Mouse (Mus musculus) stomach, adult 2 months (tissue): Measurements from ENCODE around the gene Recql5. TPM values are rescaled to one million over a fixed set of nuclear protein-coding genes. Genes with fewer than 3 reads are reported as not detected.

ENCODE experiments used
- polyA plus RNA-seq: library from polyadenylated mRNA; depleted of rRNA; stranded (reverse); fragments of >200 nt; gene quantifications from 2 replicates; pipeline ENCODE4 v1.2.3, GENCODE M21; 2012; rRNA removed

The Recql5 gene
- 9.7 and 12.0 TPM in 2 replicates for polyA plus RNA-seq

GRCm38 (mm10) chr11:115933108-115933746 lies at the start of gene Recql5, which contains the start of gene Sap30bp:
Gene Recql5, minus strand, starts transcription at chr11:115933477.
Gene Sap30bp, plus strand, starts transcription at chr11:115933282.

GRCm38 (mm10) chr11:115974309-115975082 lies 41.2 kb upstream of the Recql5 start, which contains the start of gene Itgb4:
Gene Itgb4, plus strand, starts transcription at chr11:115974709.

DNA sequence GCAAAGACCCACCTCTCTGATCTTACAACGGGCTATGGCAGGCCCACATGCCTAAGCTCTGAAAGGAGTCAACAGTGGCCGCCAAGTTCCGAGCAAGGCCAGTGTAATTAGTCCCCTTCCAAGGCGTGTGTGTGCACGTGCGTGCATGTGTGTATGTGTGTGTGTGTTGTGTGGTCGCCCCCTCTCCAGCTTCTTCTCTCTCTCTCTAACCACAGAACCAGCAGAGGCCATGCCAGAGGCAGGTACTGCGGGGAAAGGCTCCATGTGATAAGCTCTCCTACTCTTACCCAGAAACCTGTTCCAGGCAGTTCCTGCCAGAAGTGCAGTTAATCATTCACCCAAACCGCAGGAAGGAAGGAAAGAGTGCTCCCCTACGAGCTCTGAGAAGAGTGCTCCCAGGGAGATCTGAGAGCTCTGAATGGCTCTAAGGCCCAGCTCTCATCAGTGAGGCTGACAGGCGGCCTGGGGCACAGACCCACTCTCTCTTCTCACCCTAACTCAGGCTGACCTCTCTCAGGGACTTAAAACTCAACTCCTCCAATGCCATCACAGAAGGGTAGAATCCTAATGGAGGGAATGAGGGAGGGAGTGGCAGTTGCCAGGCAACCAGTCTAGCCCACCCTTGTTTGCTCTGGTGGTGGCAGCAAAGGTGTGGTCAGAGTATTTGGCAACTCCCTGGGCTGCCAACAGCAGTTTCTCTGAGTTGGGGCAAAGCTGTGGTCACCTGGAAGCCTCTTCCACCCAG lies 21.5 kb downstream of the Recql5 start, which contains the start of gene Smim6:
Gene Smim6 (plus strand): TSS at position 386 of the 745 bp plus-strand sequence.

GRCm38 (mm10) chr11:115899486-115900266 lies 33.6 kb downstream of the Recql5 start, which contains the start of gene Smim5:
Gene Smim5, plus strand, starts transcription at chr11:115899966.

DNA sequence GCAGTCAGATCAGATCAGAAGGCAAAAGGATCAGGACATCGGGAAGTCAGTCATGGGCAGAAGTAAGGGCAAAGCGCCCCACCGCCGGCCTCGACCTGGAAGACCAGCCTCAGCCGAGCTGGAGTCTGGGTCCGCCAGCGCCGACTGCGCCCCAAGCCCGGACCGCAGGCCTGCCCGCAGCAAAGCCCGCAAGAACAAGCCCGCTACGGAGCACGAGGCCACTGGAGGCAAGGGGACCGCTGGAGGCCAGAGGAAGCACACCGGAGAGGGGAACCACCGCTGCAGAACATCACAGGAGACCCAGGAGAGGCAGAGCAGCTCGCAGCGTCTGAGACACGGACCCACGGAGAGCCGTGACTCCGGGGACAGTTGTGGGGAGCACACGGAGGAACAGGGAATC lies 74.9 kb downstream of the Recql5 start, which contains the start of gene Myo15b:
Gene Myo15b (plus strand): TSS at position 53 of the 400 bp plus-strand sequence.

Other genes with a start within 250 kb of the Recql5 start
- gene Grb2, start 224.9 kb downstream of the Recql5 start, polyA plus RNA-seq = 14.7 and 17.2 TPM in 2 replicates
- 43.3 and 44.3 TPM in 2 replicates for gene Tmem94, start 168.0 kb downstream of the Recql5 start, polyA plus RNA-seq
- gene Caskin2, start 119.8 kb downstream of the Recql5 start, polyA plus RNA-seq = 26.5 and 26.7 TPM in 2 replicates
- gene Tsen54, start 118.8 kb downstream of the Recql5 start, polyA plus RNA-seq = 29.9 and 48.0 TPM in 2 replicates
- gene Llgl2, start 109.4 kb downstream of the Recql5 start, polyA plus RNA-seq = 187 and 224 TPM in 2 replicates
- gene Myo15b, start 75.1 kb downstream of the Recql5 start, polyA plus RNA-seq = 25.2 and 34.4 TPM in 2 replicates
- 2.9 and 4.1 TPM in 2 replicates for gene Smim5, start 33.5 kb downstream of the Recql5 start, polyA plus RNA-seq
- 24.8 and 28.5 TPM in 2 replicates for gene Smim6, start 21.5 kb downstream of the Recql5 start, polyA plus RNA-seq
- gene Sap30bp, start 195 bp downstream of the Recql5 start, polyA plus RNA-seq = 13.2 and 13.4 TPM in 2 replicates
- gene Itgb4, start 41.2 kb upstream of the Recql5 start, polyA plus RNA-seq = 37.3 and 46.8 TPM in 2 replicates
- gene Galk1, start 79.2 kb upstream of the Recql5 start, polyA plus RNA-seq = 47.5 and 60.9 TPM in 2 replicates
- 64.3 and 74.4 TPM in 2 replicates for gene H3f3b, start 94.5 kb upstream of the Recql5 start, polyA plus RNA-seq
- 11.0 and 11.8 TPM in 2 replicates for gene Unk, start 96.8 kb upstream of the Recql5 start, polyA plus RNA-seq
- 8.1 and 8.3 TPM in 2 replicates for gene Unc13d, start 144.5 kb upstream of the Recql5 start, polyA plus RNA-seq
- gene Wbp2, start 153.5 kb upstream of the Recql5 start, polyA plus RNA-seq = 168 and 184 TPM in 2 replicates
- gene Trim47, start 193.7 kb upstream of the Recql5 start, polyA plus RNA-seq = 47.2 and 62.0 TPM in 2 replicates
- 6.7 and 7.1 TPM in 2 replicates for gene Trim65, start 197.7 kb upstream of the Recql5 start, polyA plus RNA-seq
- 49.6 and 56.5 TPM in 2 replicates for gene Mrpl38, start 205.4 kb upstream of the Recql5 start, polyA plus RNA-seq
- 7.2 and 9.5 TPM in 2 replicates for gene Fbf1, start 234.7 kb upstream of the Recql5 start, polyA plus RNA-seq